Mouse (Mus musculus): ENCODE measurements at regions not wholly inside any gene's neighbourhood (a gene's known extent, or its start where the extent isn't known, plus 50 kb on each side); places are given as distances from the start of the nearest gene placed in this dataset.

GRCm38 (mm10) chr14:52720640-52721039, 225.1 kb upstream of the Olfr1507 start:
- TF ChIP-seq POLR2A (IDR thresholded peaks at IDR 0.05; ENCODE audit: control insufficient read depth, extremely low read depth, insufficient read depth, low read length, poor library complexity) (no peak), CTCF (IDR thresholded peaks at IDR 0.05; ENCODE audit: borderline replicate concordance, control insufficient read depth, extremely low read depth, insufficient read depth, low read length, poor library complexity) (no peak)
